Mouse (Mus musculus) left cerebral cortex, postnatal 36 days (tissue): Measurements from ENCODE around the gene Dcun1d5. TPM values are rescaled to one million over a fixed set of nuclear protein-coding genes. Genes with fewer than 3 reads are reported as not detected.

ENCODE experiments used
- total RNA-seq, 2 experiments: library from RNA; stranded (reverse); gene quantifications; 2 replicates each; pipeline ENCODE4 v1.2.3; 2021

The Dcun1d5 gene
- total RNA-seq, 2 experiments from 2014 or later = 70.1 to 79.9 TPM

Other genes with a start within 250 kb of the Dcun1d5 start
- 10 to 100 TPM; 25.2 to 32.8 TPM for gene Dync2h1, start 74 bp upstream of the Dcun1d5 start, total RNA-seq
- gene Mmp13, start 88.0 kb downstream of the Dcun1d5 start, total RNA-seq = not detected
- not detected for gene Mmp12, start 159.9 kb downstream of the Dcun1d5 start, total RNA-seq
- gene Mmp1b, start 203.5 kb downstream of the Dcun1d5 start, total RNA-seq = not detected